Mouse (Mus musculus) MEL (cell line): ENCODE measurements around the gene Ccdc158. TPM values are rescaled to one million over a fixed set of nuclear protein-coding genes. Genes with fewer than 3 reads are reported as not detected.

Source experiments
- DNase-seq: peaks from one replicate; pipeline ENCODE4 v3.0.0; 2011; ENCODE audit warnings: low read depth, low spot score
- H3K27ac ChIP-seq: 2 replicates; pipeline ENCODE4 v1.5.1; 2012; ENCODE audit warnings: low read depth, mild to moderate bottlenecking, control low read depth, low read length, moderate library complexity; ENCODE audit not compliant: control insufficient read depth
- H3K27me3 ChIP-seq, 2 experiments: fragments of 150-350 bp in 1 of 2; sonication (generic) in 1 of 2; 2 replicates each; pipeline ENCODE4 v1.6.1; 2012; ENCODE audit warnings: low read length in 2 of 2, mild to moderate bottlenecking in 2 of 2, improper control_type of control experiment in 1 of 2, moderate library complexity in 1 of 2; ENCODE audit not compliant: insufficient read depth in 2 of 2, control insufficient read depth in 1 of 2
- H3K36me3 ChIP-seq, 2 experiments: 2 replicates each; pipeline ENCODE4 v1.6.1; 2012 to 2014; ENCODE audit warnings: low read length in 2 of 2, improper control_type of control experiment in 1 of 2, inconsistent platforms in 1 of 2, mild to moderate bottlenecking in 1 of 2; ENCODE audit not compliant: insufficient read depth in 2 of 2, control insufficient read depth in 1 of 2
- H3K4me1 ChIP-seq, 2 experiments: fragments of 150-350 bp in 1 of 2; sonication (generic) in 1 of 2; 2 replicates each; pipeline ENCODE4 v1.6.1; 2012; ENCODE audit warnings: low read length in 2 of 2, improper control_type of control experiment in 1 of 2, mild to moderate bottlenecking in 1 of 2; ENCODE audit not compliant: insufficient read depth in 2 of 2, control insufficient read depth in 1 of 2
- H3K4me3 ChIP-seq, 2 experiments: fragments of 150-350 bp in 1 of 2; sonication (generic) in 1 of 2; 2 replicates each; pipeline ENCODE4 v1.5.1; 2012; ENCODE audit warnings: low read depth in 2 of 2, low read length in 2 of 2, mild to moderate bottlenecking in 2 of 2, moderate library complexity in 2 of 2, control low read depth in 1 of 2, improper control_type of control experiment in 1 of 2; ENCODE audit not compliant: control insufficient read depth in 1 of 2, insufficient read depth in 1 of 2
- H3K79me2 ChIP-seq: 2 replicates; pipeline ENCODE4 v1.6.1; 2012; ENCODE audit warnings: mild to moderate bottlenecking, low read length, moderate library complexity; ENCODE audit not compliant: control insufficient read depth, poor library complexity, insufficient read depth
- H3K9ac ChIP-seq: 2 replicates; pipeline ENCODE4 v1.6.1; 2012; ENCODE audit warnings: low read depth, mild to moderate bottlenecking, control low read depth, low read length, moderate library complexity; ENCODE audit not compliant: control insufficient read depth, poor library complexity, severe bottlenecking
- H3K9me3 ChIP-seq: fragments of 150-350 bp; sonication (generic); replicated peaks from 2 replicates; pipeline ENCODE4 v1.6.1; 2012; ENCODE audit warnings: mild to moderate bottlenecking, low read length, improper control_type of control experiment, moderate library complexity; ENCODE audit not compliant: insufficient read depth
- CHD2 ChIP-seq: IDR thresholded peaks from 2 replicates; pipeline ENCODE4 v1.6.1; 2011; ENCODE audit warnings: low read length, improper control_type of control experiment
- GABPA ChIP-seq: IDR thresholded peaks from 2 replicates; pipeline ENCODE4 v1.6.1; 2012; ENCODE audit warnings: low read depth, mild to moderate bottlenecking, inconsistent platforms, low read length, improper control_type of control experiment, moderate library complexity
- GATA1 ChIP-seq: IDR thresholded peaks from 2 replicates; pipeline ENCODE4 v1.6.1; 2011; ENCODE audit warnings: low read depth, low read length, improper control_type of control experiment
- HCFC1 ChIP-seq: IDR thresholded peaks from 2 replicates; pipeline ENCODE4 v1.6.1; 2012; ENCODE audit warnings: low read depth, mild to moderate bottlenecking, inconsistent platforms, low read length, improper control_type of control experiment, moderate library complexity
- MAZ ChIP-seq: IDR thresholded peaks from 2 replicates; pipeline ENCODE4 v1.6.1; 2012; ENCODE audit warnings: low read depth, mild to moderate bottlenecking, inconsistent platforms, low read length, improper control_type of control experiment
- MXI1 ChIP-seq: IDR thresholded peaks from 2 replicates; pipeline ENCODE4 v1.6.1; 2011; ENCODE audit warnings: mild to moderate bottlenecking, low read depth, low read length, improper control_type of control experiment
- MYB ChIP-seq: IDR thresholded peaks from 2 replicates; pipeline ENCODE4 v1.6.1; 2011; ENCODE audit warnings: mild to moderate bottlenecking, low read depth, low read length, improper control_type of control experiment
- MYC ChIP-seq: IDR thresholded peaks from 2 replicates; pipeline ENCODE4 v1.6.1; 2011; ENCODE audit warnings: low read depth, mild to moderate bottlenecking, low read length, improper control_type of control experiment, moderate library complexity
- POLR2AphosphoS2 ChIP-seq: IDR thresholded peaks from 2 replicates; pipeline ENCODE4 v1.6.1; 2011; ENCODE audit warnings: low read length, improper control_type of control experiment
- RCOR1 ChIP-seq: IDR thresholded peaks from 2 replicates; pipeline ENCODE4 v1.6.1; 2012; ENCODE audit warnings: low read depth, mild to moderate bottlenecking, inconsistent platforms, low read length, improper control_type of control experiment
- SIN3A ChIP-seq: IDR thresholded peaks from 2 replicates; pipeline ENCODE4 v1.6.1; 2012; ENCODE audit warnings: low read length, improper control_type of control experiment, inconsistent platforms
- SMC3 ChIP-seq: IDR thresholded peaks from 2 replicates; pipeline ENCODE4 v1.6.1; 2011; ENCODE audit warnings: low read depth, low read length, improper control_type of control experiment
- TBP ChIP-seq: IDR thresholded peaks from 2 replicates; pipeline ENCODE4 v1.8.0; 2011; ENCODE audit warnings: low read depth, low read length, improper control_type of control experiment
- UBTF ChIP-seq: IDR thresholded peaks from 2 replicates; pipeline ENCODE4 v1.6.1; 2012; ENCODE audit warnings: low read depth, mild to moderate bottlenecking, inconsistent platforms, low read length, improper control_type of control experiment, moderate library complexity, borderline replicate concordance; ENCODE audit not compliant: insufficient read depth
- USF1 ChIP-seq: IDR thresholded peaks from 2 replicates; pipeline ENCODE4 v1.6.1; 2014; ENCODE audit warnings: low read depth, mild to moderate bottlenecking, inconsistent platforms, low read length, improper control_type of control experiment, moderate library complexity
- ZC3H11A ChIP-seq: IDR thresholded peaks from 2 replicates; pipeline ENCODE4 v1.6.1; 2012; ENCODE audit warnings: low read depth, mild to moderate bottlenecking, inconsistent platforms, low read length, improper control_type of control experiment
- polyA plus RNA-seq, 2 experiments: library from polyadenylated mRNA; stranded (reverse) in 1 of 2; unstranded in 1 of 2; fragments of >175 nt in 1 of 2; fragments of >200 nt in 1 of 2; gene quantifications; 2 replicates each; pipeline versions ENCODE4 v1.2.1 to v1.2.4; 2012; ENCODE audit warnings: low replicate concordance in 2 of 2, low read depth in 1 of 2; ENCODE audit not compliant: insufficient read length in 2 of 2, insufficient read depth in 1 of 2, missing spikeins in 1 of 2
- total RNA-seq: library from RNA; depleted of rRNA; stranded (reverse); fragments of 300-350 nt; gene quantifications from 2 replicates; pipeline ENCODE4 v1.2.3, GENCODE M21; 2012

Ccdc158 gene
- total and polyA plus RNA-seq, 3 experiments: 0.28 TPM; not detected in 2

GRCm38 (mm10) chr5:92701750-92702149 is 26.7 kb upstream of the Ccdc158 start:
- DNase-seq: no peak
- Histone ChIP-seq H3K9me3 (no peaks in the 10 kb centered on the region), H3K4me3 (no peak overlapping the region), H3K79me2 (no peaks in the 10 kb centered on the region), H3K27ac (no peak overlapping the region), H3K4me1 (no peaks in the 10 kb centered on the region), H3K36me3 (no peaks in the 10 kb centered on the region), H3K27me3 (no peaks in the 10 kb centered on the region), H3K9ac (no peak overlapping the region)
- TF ChIP-seq CHD2 (no peak), MXI1 (no peak), MAZ (no peak), SMC3 (no peak), POLR2AphosphoS2 (no peak), UBTF (no peak), ZC3H11A (no peak), USF1 (no peak), TBP (no peak), HCFC1 (no peak), MYB (no peak), GATA1 (no peak), MYC (no peak)

GRCm38 (mm10) chr5:92698837-92699529 is 23.9 kb upstream of the Ccdc158 start:
- Histone ChIP-seq H3K27me3 (no peaks in the 10 kb centered on the region), H3K79me2 (no peaks in the 10 kb centered on the region), H3K36me3 (no peaks in the 10 kb centered on the region), H3K27ac (no peak overlapping the region), H3K4me1 (no peaks in the 10 kb centered on the region), H3K4me3 (no peak overlapping the region), H3K9me3 (no peaks in the 10 kb centered on the region), H3K9ac (no peak overlapping the region)
- DNase-seq: no peak
- TF ChIP-seq UBTF (no peak), ZC3H11A (no peak), SIN3A (no peak), RCOR1 (no peak), GATA1 (no peak), GABPA (no peak)
